Comparison of ENCODE assay signal across 22 mouse cellular contexts in the genomic region with DNA sequence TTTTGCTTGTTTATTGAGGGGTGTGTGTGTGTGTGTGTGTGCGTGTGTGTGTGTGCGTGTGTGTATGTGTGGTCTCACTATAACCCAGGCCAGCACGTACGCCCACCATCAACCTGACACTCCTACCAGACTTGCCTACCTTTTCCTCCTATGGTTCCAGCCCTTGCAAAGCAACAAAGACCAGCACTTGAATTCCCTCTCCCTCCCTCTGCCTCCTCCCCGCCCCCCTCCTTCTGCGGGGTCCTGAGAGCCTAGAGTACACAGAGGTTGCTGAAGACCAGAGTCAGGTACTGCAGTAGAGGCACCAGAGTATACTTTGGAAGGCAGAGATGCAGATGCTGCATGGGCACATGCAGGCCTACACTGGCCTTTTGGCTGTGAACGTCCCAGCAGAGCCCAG. TPM values are rescaled to one million over a fixed set of nuclear protein-coding genes. Genes with fewer than 3 reads are reported as not detected.
DNase-seq lines count a peak whose midpoint lies in the region; ATAC-seq lines count a peak whose summit lies in the region.
"Had no signal": no experiment of that assay in that cellular context is flagged by ENCODE, and none has a peak within 500 bp of the region (broad histone marks: within the 10 kb centered on the region; RNA-seq: fewer than 3 reads in every experiment).

No protein-coding gene starts in this region.

- DNase-seq in hindbrain, embryonic 10.5 days (ENCODE audit: low spot score), result no peak
- DNase-seq in midbrain, embryonic 10.5 days (ENCODE audit: low spot score), result no peak
- peak; percentile 26 for DNase-seq in embryonic facial prominence, embryonic 10.5 days (ENCODE audit: low spot score)
- DNase-seq in urinary bladder, postnatal 14 days (ENCODE audit: low spot score), result no peak
- no peak for DNase-seq in kidney, adult 9 months
- DNase-seq: adrenal gland, postnatal 14 days; cerebellum, adult 9-11 months; kidney, postnatal 4 days; layer of hippocampus, adult 9-11 months; left cerebral cortex, postnatal 4 days; lung, adult 2 months; thymus, adult 2 months had no signal

- H3K27me3 ChIP-seq in hindbrain, embryonic 10.5 days (ENCODE audit: insufficient read depth, poor library complexity, severe bottlenecking), result peaks cover 8% of the 10 kb centered on the region
- H3K27me3 ChIP-seq in hindbrain, embryonic 12.5 days, result peaks cover 17% of the 10 kb centered on the region
- H3K27me3 ChIP-seq in midbrain, embryonic 10.5 days (ENCODE audit: low read depth, poor library complexity, severe bottlenecking), result no peaks in the 10 kb centered on the region; the same call in 1 of the 2 replicates
- peaks cover 18% of the 10 kb centered on the region for H3K27me3 ChIP-seq in midbrain, embryonic 15.5 days (replicated peaks)
- peaks cover 39% of the 10 kb centered on the region for H3K27me3 ChIP-seq in embryonic facial prominence, embryonic 10.5 days (replicated peaks; ENCODE audit: low read depth, poor library complexity, severe bottlenecking)
- H3K27me3 ChIP-seq: intestine, embryonic 15.5 days; stomach, embryonic 15.5 days had no signal

- peaks cover 72% of the 10 kb centered on the region for H3K4me1 ChIP-seq in hindbrain, embryonic 10.5 days (replicated peaks)
- peaks cover 34% of the 10 kb centered on the region for H3K4me1 ChIP-seq in hindbrain, embryonic 12.5 days
- H3K4me1 ChIP-seq in midbrain, embryonic 10.5 days, result peaks cover 75% of the 10 kb centered on the region
- peaks cover 23% of the 10 kb centered on the region for H3K4me1 ChIP-seq in midbrain, embryonic 15.5 days
- peaks cover 66% of the 10 kb centered on the region for H3K4me1 ChIP-seq in embryonic facial prominence, embryonic 10.5 days

- peak overlapping the region; percentile 79 for H3K27ac ChIP-seq in hindbrain, embryonic 10.5 days
- H3K27ac ChIP-seq in hindbrain, embryonic 12.5 days, result no peak overlapping the region
- peak overlapping the region; percentile 94 for H3K27ac ChIP-seq in midbrain, embryonic 10.5 days (replicated peaks)
- no peak overlapping the region for H3K27ac ChIP-seq in midbrain, embryonic 15.5 days
- H3K27ac ChIP-seq in embryonic facial prominence, embryonic 10.5 days (replicated peaks), result peak overlapping the region; percentile 85
- H3K27ac ChIP-seq: forebrain, embryonic 15.5 days; hindbrain, embryonic 14.5 days; intestine, embryonic 15.5 days; kidney, embryonic 15.5 days; left cerebral cortex, adult 2 months; midbrain, embryonic 12.5 days; stomach, embryonic 15.5 days had no signal

- no peak overlapping the region for H3K4me2 ChIP-seq in hindbrain, embryonic 12.5 days (replicated peaks)
- no peak overlapping the region for H3K4me2 ChIP-seq in midbrain, embryonic 15.5 days
- H3K4me2 ChIP-seq: forebrain, embryonic 15.5 days; hindbrain, embryonic 14.5 days; intestine, embryonic 15.5 days; kidney, embryonic 15.5 days; midbrain, embryonic 12.5 days; stomach, embryonic 15.5 days had no signal

- H3K36me3 ChIP-seq in hindbrain, embryonic 10.5 days, result no peaks in the 10 kb centered on the region
- no peaks in the 10 kb centered on the region for H3K36me3 ChIP-seq in hindbrain, embryonic 12.5 days
- H3K36me3 ChIP-seq in midbrain, embryonic 10.5 days, result no peaks in the 10 kb centered on the region
- no peaks in the 10 kb centered on the region for H3K36me3 ChIP-seq in midbrain, embryonic 15.5 days (replicated peaks)
- H3K36me3 ChIP-seq in embryonic facial prominence, embryonic 10.5 days (replicated peaks), result no peaks in the 10 kb centered on the region
- H3K36me3 ChIP-seq: forebrain, embryonic 15.5 days; G1E; intestine, embryonic 15.5 days; kidney, embryonic 15.5 days; midbrain, embryonic 12.5 days; stomach, embryonic 15.5 days had no signal

- no peak overlapping the region for H3K9ac ChIP-seq in hindbrain, embryonic 12.5 days
- no peak overlapping the region for H3K9ac ChIP-seq in midbrain, embryonic 15.5 days
- H3K9ac ChIP-seq: forebrain, embryonic 15.5 days; hindbrain, embryonic 14.5 days; intestine, embryonic 15.5 days; kidney, embryonic 15.5 days; midbrain, embryonic 12.5 days; stomach, embryonic 15.5 days had no signal

- 43% methylated on average over 7 of the region's 7 CpGs for WGBS in hindbrain, embryonic 10.5 days
- WGBS in hindbrain, embryonic 12.5 days, result 29% methylated on average over 7 of the region's 7 CpGs
- 35% methylated on average over 7 of the region's 7 CpGs for WGBS in midbrain, embryonic 10.5 days
- WGBS in midbrain, embryonic 15.5 days, result 39% methylated on average over 7 of the region's 7 CpGs
- 43% methylated on average over 7 of the region's 7 CpGs for WGBS in embryonic facial prominence, embryonic 10.5 days

- H3K4me3 ChIP-seq in hindbrain, embryonic 10.5 days, result no peak overlapping the region
- no peak overlapping the region for H3K4me3 ChIP-seq in hindbrain, embryonic 12.5 days
- no peak overlapping the region for H3K4me3 ChIP-seq in midbrain, embryonic 10.5 days
- H3K4me3 ChIP-seq in midbrain, embryonic 15.5 days, result no peak overlapping the region
- no peak overlapping the region for H3K4me3 ChIP-seq in embryonic facial prominence, embryonic 10.5 days
- H3K4me3 ChIP-seq: forebrain, embryonic 15.5 days; intestine, embryonic 15.5 days; kidney, embryonic 15.5 days; left cerebral cortex, adult 2 months; midbrain, embryonic 12.5 days; stomach, embryonic 15.5 days had no signal

- no peak for ATAC-seq in hindbrain, embryonic 12.5 days (ENCODE audit: low FRiP score)
- no peak for ATAC-seq in midbrain, embryonic 15.5 days (replicated peaks)
- ATAC-seq: forebrain, embryonic 15.5 days; intestine, embryonic 15.5 days had no signal

- H3K9me3 ChIP-seq in hindbrain, embryonic 10.5 days, result no peaks in the 10 kb centered on the region
- no peaks in the 10 kb centered on the region for H3K9me3 ChIP-seq in hindbrain, embryonic 12.5 days (replicated peaks)
- H3K9me3 ChIP-seq in midbrain, embryonic 10.5 days (replicated peaks), result no peaks in the 10 kb centered on the region
- H3K9me3 ChIP-seq in midbrain, embryonic 15.5 days, result no peaks in the 10 kb centered on the region
- H3K9me3 ChIP-seq in embryonic facial prominence, embryonic 10.5 days, result no peaks in the 10 kb centered on the region
- H3K9me3 ChIP-seq: forebrain, embryonic 15.5 days; G1E; intestine, embryonic 15.5 days; kidney, embryonic 15.5 days; midbrain, embryonic 12.5 days; stomach, embryonic 15.5 days had no signal

RNA-seq across cellular contexts. Expression of gene Slc2a1, which starts 33.2 kb away (rescaled TPM):
- polyA plus RNA-seq in hindbrain, embryonic 10.5 days (2016; fragmentation: Nextera tagmentation; extraction: Ambion mirVana), result 153 and 228 TPM in 2 replicates
- 103 and 112 TPM in 2 replicates for polyA plus RNA-seq in hindbrain, embryonic 12.5 days (2016; fragmentation: Nextera tagmentation; extraction: Ambion mirVana)
- 212 and 273 TPM in 2 replicates for polyA plus RNA-seq in midbrain, embryonic 10.5 days (2016; fragmentation: Nextera tagmentation; extraction: Ambion mirVana)
- polyA plus RNA-seq in midbrain, embryonic 15.5 days (2015; fragmentation: Nextera tagmentation; extraction: Ambion mirVana), result 96.1 and 97.6 TPM in 2 replicates
- polyA plus RNA-seq in embryonic facial prominence, embryonic 10.5 days (2016; fragmentation: Nextera tagmentation; extraction: Ambion mirVana), result 140 and 166 TPM in 2 replicates

Comparison
In these comparisons a context has a peak if more than half of its experiments do, and no peak if none do; other contexts are left out.
1. H3K27ac ChIP-seq: peak in hindbrain, embryonic 10.5 days (single experiment), midbrain, embryonic 10.5 days (single experiment) and embryonic facial prominence, embryonic 10.5 days (single experiment); none in hindbrain, embryonic 12.5 days (single experiment) and midbrain, embryonic 15.5 days (single experiment).